Mouse (Mus musculus) spleen, embryonic (tissue): ENCODE measurements around the gene Tax1bp1.
"Not testable (repeated sequence)": the region's sequence is repeated elsewhere in the genome, so short reads cannot be mapped to it uniquely, and the experiment has no call there.

ENCODE experiments used
- CTCF ChIA-PET: fragments of 350-600 bp; sonication (Branson Sonifier 250); formaldehyde crosslinking; loops from one replicate; lab custom pipeline; 2022; lab: Charles Lee

Tax1bp1 gene

GRCm38 (mm10) chr6:52713104-52713896, at the start of gene Tax1bp1:
Gene Tax1bp1 (plus strand): TSS chr6:52713729.
- CTCF ChIA-PET: interaction anchor here (0.7 kb wide), 1 partner anchor 87 kb away, joined by 14 read pairs; no protein-coding TSS in a partner anchor

GRCm38 (mm10) chr6:52667641-52668040, 45.9 kb upstream of the Tax1bp1 start:
- CTCF ChIA-PET: no interaction called here

- CTCF ChIA-PET: interaction anchor here (0.6 to 0.9 kb wide), 2 partner anchors 55 to 56 kb away, joined by 3 to 5 read pairs; no protein-coding TSS in a partner anchor
Observed at GRCm38 (mm10) chr6:52669878-52670277, 43.7 kb upstream of the Tax1bp1 start.

- CTCF ChIA-PET: no interaction called here
Observed at GRCm38 (mm10) chr6:52671791-52672190, 41.7 kb upstream of the Tax1bp1 start.

GRCm38 (mm10) chr6:52672539-52672938, 41.0 kb upstream of the Tax1bp1 start:
- CTCF ChIA-PET: no interaction called here

GRCm38 (mm10) chr6:52673706-52674105, 39.8 kb upstream of the Tax1bp1 start:
- CTCF ChIA-PET: no interaction called here

GRCm38 (mm10) chr6:52674541-52674940, 39.0 kb upstream of the Tax1bp1 start:
- CTCF ChIA-PET: no interaction called here

GRCm38 (mm10) chr6:52675222-52675921, 38.2 kb upstream of the Tax1bp1 start:
- CTCF ChIA-PET: interaction anchor here (0.6 to 1.0 kb wide), 2 partner anchors 10 to 30 kb away, joined by 3 read pairs; no protein-coding TSS in a partner anchor

GRCm38 (mm10) chr6:52677534-52677933, 36.0 kb upstream of the Tax1bp1 start:
- CTCF ChIA-PET: not testable (repeated sequence)

- CTCF ChIA-PET: no interaction called here
Observed at GRCm38 (mm10) chr6:52679565-52679964, 34.0 kb upstream of the Tax1bp1 start.

GRCm38 (mm10) chr6:52680458-52681032, 33.0 kb upstream of the Tax1bp1 start:
- CTCF ChIA-PET: no interaction called here

- CTCF ChIA-PET: no interaction called here
Observed at GRCm38 (mm10) chr6:52681847-52682485, 31.6 kb upstream of the Tax1bp1 start.

- CTCF ChIA-PET: no interaction called here
Observed at GRCm38 (mm10) chr6:52682607-52683006, 30.9 kb upstream of the Tax1bp1 start.

GRCm38 (mm10) chr6:52686901-52687500, 26.5 kb upstream of the Tax1bp1 start:
- CTCF ChIA-PET: no interaction called here

GRCm38 (mm10) chr6:52690365-52690764, 23.2 kb upstream of the Tax1bp1 start:
- CTCF ChIA-PET: no interaction called here

- CTCF ChIA-PET: no interaction called here
Observed at GRCm38 (mm10) chr6:52691800-52692199, 21.7 kb upstream of the Tax1bp1 start.

- CTCF ChIA-PET: no interaction called here
Observed at GRCm38 (mm10) chr6:52692451-52693063, 21.0 kb upstream of the Tax1bp1 start.

- CTCF ChIA-PET: no interaction called here
Observed at GRCm38 (mm10) chr6:52697964-52698535, 15.5 kb upstream of the Tax1bp1 start.

- CTCF ChIA-PET: no interaction called here
Observed at GRCm38 (mm10) chr6:52699050-52699449, 14.5 kb upstream of the Tax1bp1 start.

GRCm38 (mm10) chr6:52699899-52700298, 13.6 kb upstream of the Tax1bp1 start:
- CTCF ChIA-PET: interaction anchor here (0.7 kb wide), 1 partner anchor 8 kb away, joined by 5 read pairs; no protein-coding TSS in a partner anchor
